Mouse (Mus musculus) cortical plate, adult 2 months (tissue): ENCODE results near the gene Rnf130.

Experiments
- CTCF ChIP-seq: fragments of 200-500 bp; IDR thresholded peaks from 2 replicates; pipeline ENCODE4 v1.5.1; 2011; ENCODE audit warnings: mild to moderate bottlenecking, control low read depth, low read length; ENCODE audit not compliant: insufficient read depth; ENCODE audit errors: extremely low read depth
- POLR2A ChIP-seq: fragments of 200-500 bp; IDR thresholded peaks from 2 replicates; pipeline ENCODE4 v1.6.1; 2011; ENCODE audit warnings: mild to moderate bottlenecking, low read length, control low read depth; ENCODE audit not compliant: insufficient read depth; ENCODE audit errors: extremely low read depth

- TF ChIP-seq CTCF: no peak
- no peak for TF ChIP-seq POLR2A
Measured at GRCm38 (mm10) chr11:50122631-50123081, 97.5 kb downstream of the Rnf130 start.
